Mouse (Mus musculus) liver, embryonic 11.5 days (tissue): ENCODE data around the gene Ssbp3. TPM values are rescaled to one million over a fixed set of nuclear protein-coding genes. Genes with fewer than 3 reads are reported as not detected.
A peak's percentile ranks its signal among the peaks of the same experiment; 100 is the strongest.

Source experiments
- ATAC-seq: fragments of 200-750 bp; cut with Nextera tagmentation; replicated peaks from 2 replicates; pipeline ENCODE4 v1.8.0; 2017; ENCODE audit warnings: moderate number of reproducible peaks, mild to moderate bottlenecking, moderate TSS enrichment, moderate library complexity; ENCODE audit not compliant: low FRiP score
- DNase-seq: peaks from one replicate; pipeline ENCODE4 v3.0.0-alpha.2; 2017; ENCODE audit warnings: low spot score
- H3K27ac ChIP-seq: fragments of 300-500 bp; sonication (generic); 2 replicates; pipeline ENCODE4 v1.5.1; 2014; ENCODE audit warnings: mild to moderate bottlenecking, low read depth, low read length, control low read depth
- H3K27me3 ChIP-seq: fragments of 300-500 bp; sonication (generic); replicated peaks from 2 replicates; pipeline ENCODE4 v1.6.1; 2014; ENCODE audit warnings: low read length, mixed read lengths; ENCODE audit not compliant: control insufficient read depth, insufficient read depth
- H3K36me3 ChIP-seq: fragments of 300-500 bp; sonication (generic); 2 replicates; pipeline ENCODE4 v1.6.1; 2014; ENCODE audit warnings: mild to moderate bottlenecking, low read length, moderate library complexity, mixed read lengths; ENCODE audit not compliant: control insufficient read depth, insufficient read depth
- H3K4me1 ChIP-seq: fragments of 300-500 bp; sonication (generic); replicated peaks from 2 replicates; pipeline ENCODE4 v1.6.1; 2014; ENCODE audit warnings: low read length, mixed read lengths; ENCODE audit not compliant: control insufficient read depth, insufficient read depth
- H3K4me2 ChIP-seq: fragments of 300-500 bp; sonication (generic); 2 replicates; pipeline ENCODE4 v1.6.1; 2014; ENCODE audit warnings: mild to moderate bottlenecking, control low read depth, moderate library complexity
- H3K4me3 ChIP-seq: fragments of 300-500 bp; sonication (generic); 2 replicates; pipeline ENCODE4 v1.5.1; 2014; ENCODE audit warnings: low read depth, low read length, control low read depth
- H3K9ac ChIP-seq: fragments of 300-500 bp; sonication (generic); 2 replicates; pipeline ENCODE4 v1.6.1; 2014; ENCODE audit warnings: low read depth, low read length, control low read depth
- H3K9me3 ChIP-seq: fragments of 300-500 bp; sonication (generic); 2 replicates; pipeline ENCODE4 v1.6.1; 2016; ENCODE audit warnings: low read length, inconsistent platforms, mixed read lengths; ENCODE audit not compliant: control insufficient read depth
- WGBS: fragments of 180-500 bp; shearing (Covaris S2); extraction: QIAGEN DNeasy Blood & Tissue Kit; methylation state at CpG from one replicate; pipeline ENCODE4 v1.1.7; 2014; 5-methylcytosine and 5-hydroxymethylcytosine counted together
- polyA plus RNA-seq: library from polyadenylated mRNA; unstranded; fragments of >200 nt; fragmentation: Nextera tagmentation; extraction: Ambion mirVana; gene quantifications from 2 replicates; pipeline ENCODE4 v1.2.1, GENCODE M21; 2014

Gene Ssbp3
- polyA plus RNA-seq, 1 experiment from 2014 or later = 89.0 TPM

DNA sequence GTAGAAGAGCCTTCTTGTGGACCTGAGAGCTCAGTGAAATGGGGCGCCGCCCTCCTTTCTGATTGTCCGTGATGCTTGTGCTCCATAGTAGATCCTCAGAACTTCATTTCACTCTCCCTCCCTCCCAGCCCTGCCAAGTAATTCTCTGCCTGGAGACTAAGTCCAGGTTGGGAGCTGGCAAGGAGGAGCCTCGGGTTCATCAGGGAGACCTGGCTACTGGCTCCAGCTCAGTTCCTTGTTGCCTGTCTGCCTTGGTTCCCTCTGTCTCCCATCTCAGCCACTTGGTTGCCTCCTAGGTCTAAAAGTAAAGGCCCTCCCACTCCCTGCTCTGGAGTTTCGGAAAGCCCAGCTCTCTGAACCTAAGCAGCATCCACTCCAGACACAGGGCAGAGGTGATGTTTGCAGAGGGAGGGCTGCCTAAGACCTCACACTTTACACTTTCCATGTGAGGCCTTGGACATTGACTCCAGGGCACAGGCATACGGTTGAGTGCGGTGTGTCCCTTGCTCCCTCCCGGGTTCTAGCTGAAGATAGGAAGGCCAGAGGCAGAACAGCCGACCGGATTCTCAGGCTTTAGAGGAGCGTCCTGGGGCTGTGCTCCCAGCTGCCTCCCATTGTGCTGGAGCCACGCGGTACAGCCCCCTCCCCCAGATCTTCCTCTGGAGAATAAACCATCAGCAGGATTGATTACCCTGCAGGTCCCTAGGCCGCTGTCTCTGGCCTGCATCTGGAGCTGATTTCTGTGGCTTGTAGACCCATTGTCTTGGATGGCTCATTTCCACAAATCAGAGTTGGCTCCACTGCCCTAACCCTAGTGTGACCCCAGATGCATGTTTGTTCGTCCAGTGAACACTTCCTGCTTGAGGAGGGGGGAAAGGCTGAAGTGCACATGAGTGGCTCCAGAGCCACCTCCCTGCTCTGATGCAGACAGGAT lies 75.7 kb downstream of the Ssbp3 start:
- Histone ChIP-seq H3K4me3 (no peak overlapping the region), H3K27me3 (no peaks in the 10 kb centered on the region), H3K4me2 (0 out of 2 replicates have a peak overlapping the region, but pooled peaks have one; percentile 1), H3K4me1 (peaks cover 62% of the 10 kb centered on the region), H3K9ac (no peak overlapping the region), H3K27ac (peak overlapping the region; percentile 65), H3K9me3 (no peaks in the 10 kb centered on the region), H3K36me3 (no peaks in the 10 kb centered on the region)
- ATAC-seq (peak; percentile 26; the same call in 1 of the 2 replicates), DNase-seq (no peak)
- WGBS = 52% methylated on average over 15 of the region's 15 CpGs

DNA sequence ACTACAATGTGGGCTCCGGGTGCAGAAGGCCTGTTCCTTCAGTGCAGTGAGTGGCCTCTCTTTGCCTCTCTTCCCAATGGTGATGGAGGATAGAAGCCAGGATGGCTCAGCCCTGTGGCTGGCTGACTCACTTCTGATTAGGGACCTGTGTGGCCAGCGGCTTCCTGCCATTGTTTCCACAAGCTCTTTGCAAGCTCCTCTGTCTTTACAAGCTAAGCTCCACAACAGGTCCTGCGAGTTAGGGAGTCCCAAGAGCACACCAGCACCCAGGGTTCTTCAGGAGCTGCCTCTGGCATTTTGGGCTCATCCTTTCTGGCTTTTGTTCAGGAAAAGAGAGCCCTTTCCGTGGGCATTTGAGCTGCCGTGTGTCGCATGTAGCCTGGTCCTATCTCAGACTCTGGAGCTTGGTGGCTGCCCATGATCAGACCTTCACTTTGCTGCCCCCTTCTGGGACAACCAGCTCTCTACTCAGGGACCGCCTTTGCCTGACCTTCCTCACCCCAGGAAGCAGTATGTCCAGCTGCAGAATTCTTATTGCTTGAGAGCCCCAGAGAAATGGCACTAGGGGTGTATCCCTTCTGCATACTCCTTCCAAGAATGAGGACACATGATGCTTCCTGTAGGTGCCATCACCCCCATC lies 77.3 kb downstream of the Ssbp3 start:
- 16% methylated on average over 7 of the region's 7 CpGs for WGBS
- peak overlapping the region; percentile 27 for H3K27ac ChIP-seq
- H3K9me3 ChIP-seq = no peaks in the 10 kb centered on the region
- no peaks in the 10 kb centered on the region; the same call in 1 of the 2 replicates for H3K36me3 ChIP-seq
- H3K4me3 ChIP-seq = no peak overlapping the region
- peak overlapping the region; percentile 40 for H3K4me2 ChIP-seq
- ATAC-seq (peak; percentile 64), DNase-seq (peak; percentile 66)
- H3K4me1 ChIP-seq = peaks cover 52% of the 10 kb centered on the region
- no peaks in the 10 kb centered on the region for H3K27me3 ChIP-seq
- H3K9ac ChIP-seq = peak overlapping the region; percentile 18

DNA sequence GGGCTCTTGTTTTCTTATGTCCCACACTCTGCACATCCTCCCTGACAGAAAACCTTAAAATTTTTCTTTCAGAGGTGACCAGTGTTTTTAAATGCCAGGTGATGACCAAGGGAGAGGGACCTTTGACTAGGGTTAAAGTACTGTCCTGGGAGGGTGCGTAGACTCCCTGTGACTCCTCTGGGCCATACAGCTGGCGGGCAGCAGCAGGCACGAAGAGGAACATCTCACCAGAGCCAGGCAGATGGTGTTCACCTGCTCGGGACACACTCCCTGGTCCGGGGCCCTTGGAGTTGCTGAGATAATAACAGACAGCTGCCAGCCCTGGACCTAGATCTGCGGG lies 78.4 kb downstream of the Ssbp3 start:
- Histone ChIP-seq H3K4me2 (no peak overlapping the region), H3K27me3 (no peaks in the 10 kb centered on the region), H3K4me1 (peaks cover 55% of the 10 kb centered on the region), H3K27ac (peak overlapping the region; percentile 26; the same call in 1 of the 2 replicates), H3K9ac (no peak overlapping the region), H3K9me3 (no peaks in the 10 kb centered on the region), H3K36me3 (no peaks in the 10 kb centered on the region; the same call in 1 of the 2 replicates), H3K4me3 (no peak overlapping the region)
- DNase-seq (no peak), ATAC-seq (no peak)
- WGBS = 85% methylated on average over 6 of the region's 6 CpGs

DNA sequence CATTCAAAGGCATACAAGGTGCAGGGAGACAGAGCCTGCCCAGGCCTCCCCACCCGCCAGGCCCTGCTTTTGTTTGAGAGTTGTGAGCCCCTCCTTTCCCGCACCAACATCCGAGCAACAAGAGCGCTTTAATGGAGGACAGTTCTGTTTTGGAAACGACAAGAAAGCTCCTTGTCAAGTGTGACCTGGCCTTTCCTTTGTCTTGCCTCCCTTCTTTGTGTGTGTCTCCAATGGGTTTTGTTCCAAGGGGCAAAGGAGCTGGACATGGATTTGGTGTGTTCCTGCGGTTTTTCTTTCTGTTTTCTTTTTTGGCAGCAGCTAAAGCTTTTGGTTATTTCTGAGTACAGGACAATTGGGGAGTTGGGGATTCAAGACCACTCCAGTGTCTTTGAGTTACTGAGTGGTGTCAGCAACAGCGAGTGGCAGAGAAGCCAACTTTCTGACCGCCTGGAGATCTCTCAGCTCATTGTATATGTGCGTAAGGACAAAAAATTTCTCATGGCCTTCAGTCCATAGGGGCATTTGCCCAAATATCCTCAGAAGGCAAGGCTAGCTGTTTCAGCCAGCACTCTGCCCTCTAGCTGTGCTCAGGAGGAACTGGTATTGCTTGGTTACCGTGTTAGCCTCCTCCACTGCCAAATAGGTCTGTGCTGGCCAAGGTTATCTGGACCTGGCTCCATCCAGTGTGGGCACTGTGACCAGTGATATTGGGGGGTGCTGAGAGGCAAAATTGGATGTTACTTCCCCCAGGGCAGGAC lies 78.9 kb downstream of the Ssbp3 start:
- ATAC-seq (no peak), DNase-seq (no peak)
- H3K36me3 ChIP-seq = no peaks in the 10 kb centered on the region; the same call in 1 of the 2 replicates
- H3K9me3 ChIP-seq = no peaks in the 10 kb centered on the region
- no peak overlapping the region for H3K4me3 ChIP-seq
- no peak overlapping the region for H3K4me2 ChIP-seq
- H3K4me1 ChIP-seq = peaks cover 58% of the 10 kb centered on the region
- no peaks in the 10 kb centered on the region for H3K27me3 ChIP-seq
- H3K27ac ChIP-seq = peak overlapping the region; percentile 26; the same call in 1 of the 2 replicates
- 76% methylated on average over 10 of the region's 10 CpGs for WGBS
- H3K9ac ChIP-seq = no peak overlapping the region

DNA sequence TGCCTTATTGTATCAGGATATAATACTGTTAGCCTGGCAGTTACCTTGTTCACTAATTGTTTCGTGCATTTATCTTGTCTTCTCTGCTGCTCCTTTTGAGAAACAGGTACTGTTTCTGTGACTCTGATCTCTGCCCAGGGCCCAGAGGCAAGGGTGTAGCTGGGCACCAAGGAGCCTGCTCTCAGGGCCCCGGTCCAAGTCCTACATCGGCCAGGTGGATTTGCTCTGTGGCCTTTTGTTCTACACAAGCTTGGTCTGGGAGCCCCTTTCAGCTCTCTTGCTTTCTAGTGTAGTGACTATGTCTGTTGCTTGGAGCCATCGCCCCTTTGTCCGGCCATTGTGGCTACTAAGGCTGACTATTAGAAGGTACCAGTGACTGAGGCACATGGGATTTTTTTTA lies 82.6 kb downstream of the Ssbp3 start:
- Histone ChIP-seq H3K27me3 (no peaks in the 10 kb centered on the region), H3K4me3 (no peak overlapping the region), H3K4me2 (no peak overlapping the region), H3K36me3 (no peaks in the 10 kb centered on the region; the same call in 1 of the 2 replicates), H3K4me1 (peaks cover 49% of the 10 kb centered on the region), H3K9ac (no peak overlapping the region), H3K9me3 (no peaks in the 10 kb centered on the region), H3K27ac (no peak overlapping the region)
- 94% methylated on average over 5 of the region's 5 CpGs for WGBS
- DNase-seq (no peak), ATAC-seq (no peak)

DNA sequence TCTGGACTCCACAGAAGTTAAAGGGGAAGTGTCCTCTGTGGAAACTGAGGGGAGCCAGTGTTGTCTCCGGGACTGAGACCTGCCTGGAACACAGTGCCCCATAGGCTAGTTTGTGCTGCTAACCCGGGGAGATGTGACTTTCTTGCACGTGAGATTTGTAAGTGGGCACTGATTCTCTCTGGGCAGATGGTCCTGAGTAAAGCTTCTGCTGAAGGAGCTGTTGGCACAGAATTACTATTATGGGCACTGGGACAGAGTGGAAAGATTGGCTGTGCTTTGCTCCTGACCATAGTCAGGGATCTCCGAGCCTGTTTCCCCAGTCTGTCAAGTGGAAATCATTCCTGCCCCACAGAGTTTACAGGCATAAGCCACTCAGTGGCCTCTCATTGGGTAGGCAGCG lies 83.8 kb downstream of the Ssbp3 start:
- no peak overlapping the region for H3K9ac ChIP-seq
- H3K36me3 ChIP-seq = no peaks in the 10 kb centered on the region; the same call in 1 of the 2 replicates
- DNase-seq (no peak), ATAC-seq (no peak)
- H3K4me1 ChIP-seq = peaks cover 49% of the 10 kb centered on the region
- no peak overlapping the region for H3K27ac ChIP-seq
- H3K4me3 ChIP-seq = no peak overlapping the region
- H3K27me3 ChIP-seq = no peaks in the 10 kb centered on the region
- 78% methylated on average over 5 of the region's 5 CpGs for WGBS
- no peak overlapping the region for H3K4me2 ChIP-seq
- no peaks in the 10 kb centered on the region for H3K9me3 ChIP-seq

DNA sequence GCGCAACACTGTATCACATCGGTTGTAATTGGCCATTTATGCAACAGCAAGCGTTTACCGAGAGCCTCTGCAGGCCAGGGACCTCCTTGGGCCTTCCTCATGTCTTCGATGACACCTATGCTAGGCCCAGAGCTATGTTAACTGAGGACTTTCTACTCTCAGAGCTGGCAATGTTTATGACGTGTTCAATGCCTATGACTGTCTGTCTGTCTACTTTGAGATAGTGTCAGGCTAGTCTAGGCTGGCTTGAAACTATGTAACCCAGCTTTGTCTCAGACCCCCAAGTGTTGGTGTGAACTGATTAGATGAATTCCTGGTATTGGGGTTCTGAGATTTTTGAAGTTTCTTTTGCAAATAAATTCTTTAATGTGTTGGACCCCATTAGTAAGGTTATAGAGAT lies 84.6 kb downstream of the Ssbp3 start:
- DNase-seq (no peak), ATAC-seq (peak; percentile 66)
- Histone ChIP-seq H3K4me1 (peaks cover 54% of the 10 kb centered on the region), H3K4me3 (no peak overlapping the region), H3K4me2 (no peak overlapping the region), H3K27ac (no peak overlapping the region; the same call in 1 of the 2 replicates), H3K36me3 (no peaks in the 10 kb centered on the region; the same call in 1 of the 2 replicates), H3K9me3 (no peaks in the 10 kb centered on the region), H3K27me3 (no peaks in the 10 kb centered on the region), H3K9ac (no peak overlapping the region)
- 86% methylated on average over 6 of the region's 6 CpGs for WGBS

DNA sequence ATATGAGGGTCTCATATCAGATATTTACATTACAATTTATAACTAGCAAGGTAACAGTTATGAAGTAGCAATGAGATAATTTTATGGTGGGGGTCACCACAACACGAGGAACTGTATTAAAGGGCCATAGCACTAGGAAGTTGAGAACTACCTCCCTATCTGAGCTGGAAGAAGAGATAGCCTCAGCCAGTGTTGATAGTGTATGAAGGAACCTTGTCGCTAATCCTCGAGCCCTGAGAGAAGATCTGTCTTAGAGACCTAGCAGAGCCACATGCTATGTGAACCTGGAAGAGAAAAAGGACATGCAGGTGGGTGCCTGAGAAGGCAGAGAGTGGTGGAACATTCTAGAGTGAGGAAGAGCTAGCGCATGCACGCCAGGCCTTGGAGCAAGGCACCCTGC lies 85.0 kb downstream of the Ssbp3 start:
- ATAC-seq = no peak
- WGBS = 57% methylated on average over 5 of the region's 5 CpGs

More for the DNA sequence above, 85.0 kb downstream of the Ssbp3 start:
- Histone ChIP-seq H3K27me3 (no peaks in the 10 kb centered on the region), H3K36me3 (no peaks in the 10 kb centered on the region; the same call in 1 of the 2 replicates), H3K4me2 (no peak overlapping the region), H3K9ac (no peak overlapping the region), H3K9me3 (no peaks in the 10 kb centered on the region), H3K4me1 (peaks cover 59% of the 10 kb centered on the region), H3K27ac (no peak overlapping the region), H3K4me3 (no peak overlapping the region)
- DNase-seq = no peak
